Mouse (Mus musculus) heart, embryonic 16.5 days (tissue): ENCODE measurements at regions not wholly inside any gene's neighbourhood (a gene's known extent, or its start where the extent isn't known, plus 50 kb on each side); places are given as distances from the start of the nearest gene placed in this dataset.
"Not testable (repeated sequence)": the region's sequence is repeated elsewhere in the genome, so short reads cannot be mapped to it uniquely, and the experiment has no call there.

Experiments
- ATAC-seq: fragments of 200-750 bp; cut with Nextera tagmentation; replicated peaks from 2 replicates; pipeline ENCODE4 v1.8.0; 2017; ENCODE audit warnings: moderate number of reproducible peaks; ENCODE audit not compliant: insufficient read depth, low FRiP score; ENCODE audit errors: extremely low read depth
- H3K27ac ChIP-seq: fragments of 300-500 bp; sonication (generic); 2 replicates; pipeline ENCODE4 v1.5.1; 2014; ENCODE audit warnings: mild to moderate bottlenecking, low read length, control low read depth, moderate library complexity
- H3K27me3 ChIP-seq: fragments of 300-500 bp; sonication (generic); 2 replicates; pipeline ENCODE4 v1.6.1; 2014; ENCODE audit warnings: low read length, mixed read lengths; ENCODE audit not compliant: control insufficient read depth, insufficient read depth
- H3K36me3 ChIP-seq: fragments of 300-500 bp; sonication (generic); 2 replicates; pipeline ENCODE4 v1.6.1; 2014; ENCODE audit not compliant: control insufficient read depth, insufficient read depth
- H3K4me1 ChIP-seq: fragments of 300-500 bp; sonication (generic); 2 replicates; pipeline ENCODE4 v1.6.1; 2014; ENCODE audit warnings: low read length, mixed read lengths; ENCODE audit not compliant: control insufficient read depth, insufficient read depth
- H3K4me2 ChIP-seq: fragments of 300-500 bp; sonication (generic); 2 replicates; pipeline ENCODE4 v1.6.1; 2014; ENCODE audit warnings: low read depth, mild to moderate bottlenecking, control low read depth, low read length
- H3K4me3 ChIP-seq: fragments of 300-500 bp; sonication (generic); 2 replicates; pipeline ENCODE4 v1.5.1; 2014; ENCODE audit warnings: mild to moderate bottlenecking, control low read depth, low read length
- H3K9ac ChIP-seq: fragments of 300-500 bp; sonication (generic); 2 replicates; pipeline ENCODE4 v1.6.1; 2014; ENCODE audit warnings: low read length, control low read depth
- H3K9me3 ChIP-seq: fragments of 300-500 bp; sonication (generic); replicated peaks from 2 replicates; pipeline ENCODE4 v1.6.1; 2016; ENCODE audit warnings: low read length; ENCODE audit not compliant: control insufficient read depth
- WGBS: fragments of 180-500 bp; shearing (Covaris S2); extraction: QIAGEN DNeasy Blood & Tissue Kit; methylation state at CpG from one replicate; pipeline ENCODE4 v1.1.7; 2014; 5-methylcytosine and 5-hydroxymethylcytosine counted together

DNA sequence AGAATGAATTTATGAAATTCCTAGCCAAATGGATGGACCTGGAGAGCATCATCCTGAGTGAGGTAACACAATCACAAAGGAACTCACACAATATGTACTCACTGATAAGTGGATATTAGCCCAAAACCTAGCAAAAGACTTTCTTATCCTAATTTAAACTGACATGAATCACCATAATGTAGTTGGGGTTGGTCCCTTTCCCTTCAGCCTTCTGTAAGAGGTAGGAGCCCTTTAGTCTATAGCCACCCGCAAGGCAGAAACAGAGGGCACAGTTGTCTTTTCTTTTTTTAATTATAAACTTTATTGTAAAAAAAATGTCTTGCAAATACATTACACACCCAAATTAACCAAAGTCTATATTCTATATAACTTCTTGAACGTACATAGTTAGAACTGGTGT lies 81.3 kb downstream of the Ogfrl1 start:
- H3K4me2 ChIP-seq, H3K27ac ChIP-seq, H3K27me3 ChIP-seq, H3K9ac ChIP-seq, H3K9me3 ChIP-seq, H3K4me1 ChIP-seq, H3K4me3 ChIP-seq, H3K36me3 ChIP-seq, ATAC-seq: not testable (repeated sequence)
- 89% methylated on average over 2 of the region's 2 CpGs for WGBS

DNA sequence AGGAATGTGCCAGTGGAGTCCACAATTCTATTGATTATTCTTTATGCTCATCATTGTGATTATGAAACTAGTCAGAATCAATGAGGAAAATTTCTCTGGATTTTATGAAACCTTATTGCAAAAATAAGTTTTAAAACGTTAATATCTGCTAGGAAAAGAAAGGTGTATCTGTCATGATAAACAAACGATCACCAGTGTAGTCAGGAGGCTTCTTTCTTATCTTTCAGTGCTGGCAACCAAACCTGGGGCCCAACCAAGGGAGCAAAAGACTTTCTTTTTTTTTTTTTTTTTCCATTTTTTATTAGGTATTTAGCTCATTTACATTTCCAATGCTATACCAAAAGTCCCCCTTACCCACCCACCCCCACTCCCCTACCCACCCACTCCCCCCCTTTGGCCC lies 82.7 kb downstream of the Ogfrl1 start:
- H3K36me3 ChIP-seq, H3K4me1 ChIP-seq, H3K4me2 ChIP-seq, H3K9ac ChIP-seq, H3K4me3 ChIP-seq, H3K27ac ChIP-seq, H3K9me3 ChIP-seq, H3K27me3 ChIP-seq, ATAC-seq: not testable (repeated sequence)
- WGBS = 71% methylated on average over 2 of the region's 2 CpGs

DNA sequence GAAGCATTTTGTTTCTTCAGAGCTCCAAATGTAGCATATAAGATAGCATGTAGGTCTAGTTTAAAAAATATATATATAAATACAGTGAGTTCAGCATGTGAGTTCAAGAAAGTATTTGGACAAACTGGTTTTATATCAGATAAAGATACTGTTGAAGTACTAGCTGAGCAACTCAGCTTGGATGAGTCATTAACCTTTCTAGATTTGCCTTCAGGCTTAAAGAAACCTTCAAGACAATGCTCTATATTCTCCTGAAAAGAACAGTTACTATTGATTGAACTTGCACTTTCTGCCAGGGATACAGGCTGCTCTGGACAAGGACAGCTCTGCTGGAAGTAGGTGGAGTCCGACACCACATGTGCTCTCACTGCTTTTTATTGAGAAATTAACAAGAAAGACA lies 104.9 kb downstream of the Ogfrl1 start:
- Histone ChIP-seq H3K27ac (no peak overlapping the region), H3K4me2 (no peak overlapping the region), H3K4me1 (no peaks in the 10 kb centered on the region), H3K36me3 (peaks cover 6% of the 10 kb centered on the region; the same call in 1 of the 2 replicates), H3K9ac (no peak overlapping the region), H3K9me3 (no peaks in the 10 kb centered on the region), H3K27me3 (no peaks in the 10 kb centered on the region), H3K4me3 (no peak overlapping the region)
- ATAC-seq = no peak
- WGBS = 90% methylated on average over 1 of the region's 1 CpGs

DNA sequence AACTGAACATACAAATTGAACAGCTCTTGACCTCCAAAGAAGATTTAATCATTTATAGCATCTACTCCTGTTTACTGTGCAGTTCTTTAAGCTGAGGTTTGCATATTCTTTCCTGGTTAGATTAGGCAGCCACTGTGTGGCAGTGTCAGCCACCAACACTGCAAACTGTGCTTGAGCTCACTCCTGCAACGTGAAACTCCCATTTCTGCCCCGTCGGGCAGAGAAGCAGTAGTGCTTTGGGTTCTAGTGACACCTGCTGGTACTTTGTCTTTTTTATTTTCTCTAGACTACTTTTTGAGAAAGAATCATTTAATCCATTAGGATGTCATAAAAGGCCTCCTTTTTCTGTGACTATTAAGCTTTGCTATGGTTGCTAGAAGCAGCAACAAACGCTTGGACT lies 110.8 kb downstream of the Ogfrl1 start:
- Histone ChIP-seq H3K4me2 (no peak overlapping the region), H3K36me3 (peaks cover 5% of the 10 kb centered on the region; the same call in 1 of the 2 replicates), H3K4me1 (peaks cover 11% of the 10 kb centered on the region), H3K27ac (no peak overlapping the region), H3K9me3 (no peaks in the 10 kb centered on the region), H3K4me3 (no peak overlapping the region), H3K9ac (no peak overlapping the region), H3K27me3 (no peaks in the 10 kb centered on the region)
- ATAC-seq = peak; percentile 52; the same call in 1 of the 2 replicates
- WGBS = 22% methylated on average over 4 of the region's 4 CpGs

DNA sequence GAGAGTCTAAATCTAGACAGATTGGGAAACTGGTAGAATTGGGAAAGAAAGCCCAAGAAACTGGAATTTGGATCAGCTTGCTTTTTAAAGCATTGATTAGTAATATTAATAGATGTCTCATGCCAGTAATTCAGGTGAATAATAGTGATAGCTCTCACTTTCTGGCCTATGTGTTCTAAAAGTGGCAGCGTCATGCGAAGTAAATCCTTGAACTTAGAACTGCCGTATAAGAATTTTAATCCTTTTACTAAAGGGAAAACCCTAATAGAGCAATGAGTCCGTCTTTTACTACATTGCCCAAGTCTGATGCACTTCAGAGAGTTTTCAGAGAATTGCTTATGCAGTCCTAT lies 114.7 kb downstream of the Ogfrl1 start:
- H3K36me3 ChIP-seq = peaks cover 7% of the 10 kb centered on the region; the same call in 1 of the 2 replicates
- peaks cover 11% of the 10 kb centered on the region for H3K4me1 ChIP-seq
- H3K9me3 ChIP-seq = no peaks in the 10 kb centered on the region
- H3K4me3 ChIP-seq = no peak overlapping the region
- H3K9ac ChIP-seq = no peak overlapping the region
- peak overlapping the region; percentile 23; the same call in 1 of the 2 replicates for H3K27ac ChIP-seq
- ATAC-seq = no peak
- 94% methylated on average over 4 of the region's 4 CpGs for WGBS
- no peak overlapping the region for H3K4me2 ChIP-seq
- H3K27me3 ChIP-seq = no peaks in the 10 kb centered on the region

DNA sequence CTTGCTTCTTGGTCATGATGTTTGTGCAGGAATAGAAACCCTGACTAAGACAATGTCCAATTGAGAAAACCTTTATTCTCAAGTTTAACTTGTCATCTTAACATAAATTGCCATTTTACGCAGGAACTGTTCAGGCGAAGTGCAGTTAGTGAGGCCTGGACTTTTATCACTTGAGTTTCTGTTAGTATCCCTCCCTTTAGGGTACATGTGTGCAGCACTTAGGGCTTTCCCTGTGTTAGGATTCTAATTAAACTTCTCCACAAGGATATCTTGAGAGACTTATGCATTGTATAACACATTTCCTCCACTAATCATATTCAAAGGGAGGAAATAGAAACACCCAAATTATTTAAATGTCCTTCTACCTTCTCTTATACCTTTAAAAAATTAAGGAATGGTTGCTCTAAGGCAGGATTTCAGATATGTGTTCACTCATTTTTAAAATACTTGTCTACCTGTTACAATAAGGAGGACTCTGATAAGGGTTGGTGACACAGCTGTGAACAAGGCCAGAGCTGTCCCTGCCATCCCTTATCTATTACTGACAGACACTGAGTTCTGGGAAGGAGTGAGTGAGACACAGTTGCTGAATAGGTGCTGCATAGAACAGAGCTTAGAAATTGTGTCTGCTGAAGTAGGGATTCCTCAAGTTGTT lies 115.2 kb downstream of the Ogfrl1 start:
- ATAC-seq = no peak
- H3K27ac ChIP-seq = peak overlapping the region; percentile 23; the same call in 1 of the 2 replicates
- peaks cover 7% of the 10 kb centered on the region; the same call in 1 of the 2 replicates for H3K36me3 ChIP-seq

DNA sequence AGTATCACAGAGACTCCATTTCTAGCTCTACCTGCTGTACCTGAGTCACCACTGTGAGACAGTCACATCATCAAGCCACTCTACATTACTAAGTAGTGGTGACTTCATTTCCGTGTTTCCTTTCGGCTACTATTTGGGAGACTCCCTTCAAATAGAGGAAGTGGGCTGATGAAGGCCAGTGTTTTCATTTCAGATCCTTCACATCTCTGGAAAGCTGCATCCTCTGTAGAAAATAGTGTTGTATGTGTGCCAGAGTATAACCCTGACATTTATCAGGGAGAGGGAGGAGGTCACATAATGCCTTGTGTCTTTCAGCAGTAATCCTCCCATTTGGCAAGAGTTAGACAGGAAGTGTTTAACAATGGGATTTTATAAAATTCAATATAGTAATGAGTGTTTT lies 117.7 kb downstream of the Ogfrl1 start:
- 59% methylated on average over 2 of the region's 2 CpGs for WGBS
- Histone ChIP-seq H3K4me1 (peaks cover 19% of the 10 kb centered on the region), H3K4me3 (no peak overlapping the region), H3K4me2 (no peak overlapping the region), H3K9ac (no peak overlapping the region), H3K27me3 (no peaks in the 10 kb centered on the region), H3K36me3 (peaks cover 9% of the 10 kb centered on the region; the same call in 1 of the 2 replicates), H3K27ac (no peak overlapping the region), H3K9me3 (no peaks in the 10 kb centered on the region)
- peak; percentile 68 for ATAC-seq

More for the DNA sequence above, 115.2 kb downstream of the Ogfrl1 start:
- no peak overlapping the region for H3K4me2 ChIP-seq
- H3K4me3 ChIP-seq = no peak overlapping the region
- no peaks in the 10 kb centered on the region for H3K27me3 ChIP-seq
- H3K4me1 ChIP-seq = peaks cover 11% of the 10 kb centered on the region
- no peak overlapping the region for H3K9ac ChIP-seq
- no peaks in the 10 kb centered on the region for H3K9me3 ChIP-seq
- WGBS = 84% methylated on average over 2 of the region's 2 CpGs

DNA sequence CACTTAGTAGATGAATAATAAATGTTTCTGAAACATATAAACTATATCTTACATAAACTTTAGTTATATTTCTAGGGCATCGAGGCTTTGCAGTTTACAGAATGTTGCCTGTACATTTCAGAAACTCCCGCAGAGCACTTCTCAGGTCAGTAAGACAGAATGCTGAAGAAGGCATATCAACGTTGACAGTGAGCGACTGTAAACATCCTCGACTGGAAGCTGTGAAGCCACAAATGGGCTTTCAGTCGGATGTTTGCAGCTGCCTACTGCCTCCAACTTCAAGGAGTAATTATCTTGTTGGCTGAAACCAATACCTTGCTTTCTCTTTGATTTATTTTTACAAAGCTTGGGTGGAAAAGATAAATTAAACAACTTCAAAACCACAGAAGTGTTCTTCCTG lies 125.5 kb downstream of the Ogfrl1 start:
- peak overlapping the region; percentile 32; the same call in 1 of the 2 replicates for H3K4me2 ChIP-seq
- 0 out of 2 replicates have a peak, but pooled peaks cover 2% of the 10 kb centered on the region for H3K36me3 ChIP-seq
- ATAC-seq = no peak
- 11% methylated on average over 6 of the region's 6 CpGs for WGBS
- H3K27me3 ChIP-seq = no peaks in the 10 kb centered on the region
- peaks cover 29% of the 10 kb centered on the region for H3K4me1 ChIP-seq
- no peak overlapping the region; the same call in 1 of the 2 replicates for H3K9ac ChIP-seq
- H3K4me3 ChIP-seq = 0 out of 2 replicates have a peak overlapping the region, but pooled peaks have one; percentile 4
- no peaks in the 10 kb centered on the region for H3K9me3 ChIP-seq
- peak overlapping the region; percentile 69 for H3K27ac ChIP-seq

DNA sequence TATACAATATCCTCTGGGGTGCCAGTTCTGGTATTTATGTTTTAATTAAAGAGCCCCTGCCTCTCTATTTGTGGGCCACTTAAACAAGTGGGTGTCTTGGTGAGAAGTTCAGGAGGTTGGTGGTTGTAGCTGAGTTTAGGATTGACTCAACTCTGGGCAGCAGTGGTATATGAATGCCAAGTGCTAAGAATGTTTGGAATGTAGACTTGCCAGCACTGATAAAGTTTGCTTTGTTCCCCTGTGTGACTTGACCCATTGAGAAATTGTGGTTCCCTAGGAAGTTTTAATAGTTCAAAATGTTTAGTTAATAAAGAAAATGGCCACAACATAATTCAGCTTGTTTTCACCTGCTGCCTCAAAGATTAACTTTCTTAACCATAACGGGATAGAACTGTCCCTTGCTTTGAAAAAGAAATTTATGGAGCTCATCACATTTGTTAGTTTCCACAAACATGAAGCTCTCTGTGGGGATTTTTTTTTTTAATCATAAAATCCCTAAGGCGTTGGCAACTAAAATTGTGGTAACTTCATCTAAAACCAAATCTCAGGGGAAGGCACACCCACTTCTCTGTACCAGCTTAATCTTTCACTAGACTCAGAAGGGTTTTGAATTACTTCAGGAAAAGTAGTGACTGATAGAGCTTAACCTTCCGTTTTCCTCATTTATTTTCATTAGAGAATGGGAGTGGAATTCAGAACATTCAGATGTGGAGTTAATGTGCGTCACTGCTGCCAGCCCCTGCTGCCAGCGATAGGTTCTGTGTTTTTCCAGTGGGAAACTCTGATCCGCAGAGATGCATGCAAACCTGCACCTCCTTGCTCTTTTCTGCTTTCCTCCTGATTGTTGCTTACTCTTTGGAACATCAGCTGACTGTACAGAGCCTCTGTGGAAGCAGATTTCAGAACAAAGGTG lies 126.4 kb downstream of the Ogfrl1 start:
- Histone ChIP-seq H3K9ac (peak overlapping the region; percentile 59), H3K27me3 (no peaks in the 10 kb centered on the region), H3K27ac (peak overlapping the region; percentile 88), H3K9me3 (no peaks in the 10 kb centered on the region), H3K36me3 (0 out of 2 replicates have a peak, but pooled peaks cover 2% of the 10 kb centered on the region), H3K4me1 (peaks cover 22% of the 10 kb centered on the region), H3K4me3 (peak overlapping the region; percentile 27; the same call in 1 of the 2 replicates), H3K4me2 (peak overlapping the region; percentile 48)
- peak; percentile 84 for ATAC-seq
- WGBS = 19% methylated on average over 6 of the region's 6 CpGs
